In the genomic region with DNA sequence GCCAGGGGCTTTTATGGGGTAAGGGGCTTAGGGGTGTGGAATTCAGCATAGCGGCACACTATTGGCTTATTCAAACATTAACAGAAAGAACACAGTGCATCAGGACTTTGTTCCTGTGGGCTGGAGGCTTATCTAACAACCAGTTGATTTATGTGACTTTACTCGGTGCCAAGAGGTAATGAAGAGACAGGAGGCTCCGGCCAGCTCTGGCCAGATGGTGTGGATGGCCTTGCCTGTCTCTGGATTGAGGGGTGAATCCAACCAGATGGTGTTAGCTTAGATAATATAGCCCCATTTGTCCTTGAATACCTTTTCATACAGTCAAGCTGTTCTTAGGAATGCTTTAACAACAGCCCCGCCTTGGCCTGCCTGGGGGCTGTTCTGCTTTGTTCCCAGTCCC, we compare ENCODE assay signal across 39 mouse cellular contexts. TPM values are rescaled to one million over a fixed set of nuclear protein-coding genes. Genes with fewer than 3 reads are reported as not detected.
"Had no signal": no experiment of that assay in that cellular context is flagged by ENCODE, and none has a peak within 500 bp of the region (broad histone marks: within the 10 kb centered on the region; RNA-seq: fewer than 3 reads in every experiment).

No protein-coding gene starts in this region.

RNA-seq across cellular contexts. Expression of gene Vmn1r53, which starts 7.9 kb away (rescaled TPM):
- total RNA-seq: left cerebral cortex, postnatal 10 days; left cerebral cortex, postnatal 14 days; left cerebral cortex, postnatal 25 days; left cerebral cortex, postnatal 36 days; left cerebral cortex, postnatal 4 days; megakaryocyte progenitor cell, adult 5-6 weeks; megakaryocyte, adult 5-6 weeks; megakaryocyte-erythroid progenitor cell, adult 5-6 weeks; midbrain, postnatal 0 days; monocyte, adult 5-6 weeks had no signal
- polyA plus RNA-seq: limb, embryonic 10.5 days; limb, embryonic 11.5 days; limb, embryonic 12.5 days; limb, embryonic 13.5 days; limb, embryonic 14.5 days; limb, embryonic 15.5 days; liver, embryonic 11.5 days; liver, embryonic 12.5 days; liver, embryonic 13.5 days; liver, embryonic 14.5 days; liver, embryonic 15.5 days; liver, embryonic 16.5 days; liver, postnatal 0 days; lung, embryonic 14.5 days; lung, embryonic 15.5 days; lung, postnatal 0 days; macrophage; midbrain, embryonic 10.5 days; midbrain, embryonic 11.5 days; midbrain, embryonic 12.5 days; midbrain, embryonic 13.5 days; midbrain, embryonic 14.5 days; midbrain, embryonic 15.5 days; midbrain, embryonic 16.5 days; midbrain, postnatal 0 days; myocyte; neural tube, embryonic 11.5 days; neural tube, embryonic 12.5 days had no signal

RNA-seq across cellular contexts. Expression of gene Vmn1r54, which starts 14.0 kb away (rescaled TPM):
- total RNA-seq: left cerebral cortex, postnatal 10 days; left cerebral cortex, postnatal 14 days; left cerebral cortex, postnatal 25 days; left cerebral cortex, postnatal 36 days; left cerebral cortex, postnatal 4 days; megakaryocyte progenitor cell, adult 5-6 weeks; megakaryocyte, adult 5-6 weeks; megakaryocyte-erythroid progenitor cell, adult 5-6 weeks; midbrain, postnatal 0 days; monocyte, adult 5-6 weeks had no signal
- polyA plus RNA-seq: limb, embryonic 10.5 days; limb, embryonic 11.5 days; limb, embryonic 12.5 days; limb, embryonic 13.5 days; limb, embryonic 14.5 days; limb, embryonic 15.5 days; liver, embryonic 11.5 days; liver, embryonic 12.5 days; liver, embryonic 13.5 days; liver, embryonic 14.5 days; liver, embryonic 15.5 days; liver, embryonic 16.5 days; liver, postnatal 0 days; lung, adult 2 months; lung, embryonic 14.5 days; lung, embryonic 15.5 days; lung, embryonic 16.5 days; lung, postnatal 0 days; macrophage; midbrain, embryonic 10.5 days; midbrain, embryonic 11.5 days; midbrain, embryonic 12.5 days; midbrain, embryonic 13.5 days; midbrain, embryonic 14.5 days; midbrain, embryonic 15.5 days; midbrain, embryonic 16.5 days; midbrain, postnatal 0 days; myocyte; neural tube, embryonic 11.5 days; neural tube, embryonic 12.5 days had no signal

RNA-seq across cellular contexts. Expression of gene V1ra8, which starts 29.5 kb away (rescaled TPM):
- total RNA-seq: left cerebral cortex, postnatal 10 days; left cerebral cortex, postnatal 14 days; left cerebral cortex, postnatal 25 days; left cerebral cortex, postnatal 36 days; left cerebral cortex, postnatal 4 days; megakaryocyte progenitor cell, adult 5-6 weeks; megakaryocyte, adult 5-6 weeks; megakaryocyte-erythroid progenitor cell, adult 5-6 weeks; midbrain, postnatal 0 days; monocyte, adult 5-6 weeks had no signal
- polyA plus RNA-seq: limb, embryonic 10.5 days; limb, embryonic 11.5 days; limb, embryonic 12.5 days; limb, embryonic 13.5 days; limb, embryonic 14.5 days; limb, embryonic 15.5 days; liver, embryonic 11.5 days; liver, embryonic 12.5 days; liver, embryonic 13.5 days; liver, embryonic 14.5 days; liver, embryonic 15.5 days; liver, embryonic 16.5 days; liver, postnatal 0 days; lung, adult 2 months; lung, embryonic 14.5 days; lung, embryonic 15.5 days; lung, embryonic 16.5 days; lung, postnatal 0 days; macrophage; midbrain, embryonic 10.5 days; midbrain, embryonic 11.5 days; midbrain, embryonic 12.5 days; midbrain, embryonic 13.5 days; midbrain, embryonic 14.5 days; midbrain, embryonic 15.5 days; midbrain, embryonic 16.5 days; midbrain, postnatal 0 days; myocyte; neural tube, embryonic 11.5 days; neural tube, embryonic 12.5 days had no signal

RNA-seq across cellular contexts. Expression of gene Vmn1r52, which starts 57.5 kb away (rescaled TPM):
- total RNA-seq: left cerebral cortex, postnatal 10 days; left cerebral cortex, postnatal 14 days; left cerebral cortex, postnatal 25 days; left cerebral cortex, postnatal 36 days; left cerebral cortex, postnatal 4 days; megakaryocyte progenitor cell, adult 5-6 weeks; megakaryocyte, adult 5-6 weeks; megakaryocyte-erythroid progenitor cell, adult 5-6 weeks; midbrain, postnatal 0 days; monocyte, adult 5-6 weeks had no signal
- polyA plus RNA-seq: limb, embryonic 10.5 days; limb, embryonic 11.5 days; limb, embryonic 12.5 days; limb, embryonic 13.5 days; limb, embryonic 14.5 days; limb, embryonic 15.5 days; liver, embryonic 11.5 days; liver, embryonic 12.5 days; liver, embryonic 13.5 days; liver, embryonic 14.5 days; liver, embryonic 15.5 days; liver, embryonic 16.5 days; liver, postnatal 0 days; lung, adult 2 months; lung, embryonic 14.5 days; lung, embryonic 15.5 days; lung, embryonic 16.5 days; lung, postnatal 0 days; macrophage; midbrain, embryonic 10.5 days; midbrain, embryonic 11.5 days; midbrain, embryonic 12.5 days; midbrain, embryonic 13.5 days; midbrain, embryonic 14.5 days; midbrain, embryonic 15.5 days; midbrain, embryonic 16.5 days; midbrain, postnatal 0 days; myocyte; neural tube, embryonic 11.5 days; neural tube, embryonic 12.5 days had no signal
